Mouse (Mus musculus) neural tube, embryonic 11.5 days (tissue): Measurements from ENCODE around the gene Esyt3. TPM values are rescaled to one million over a fixed set of nuclear protein-coding genes. Genes with fewer than 3 reads are reported as not detected.

Experiments used
- ATAC-seq: fragments of 200-750 bp; cut with Nextera tagmentation; 2 replicates; pipeline ENCODE4 v1.8.0; 2017; ENCODE audit warnings: moderate number of reproducible peaks, mild to moderate bottlenecking, moderate TSS enrichment, moderate library complexity; ENCODE audit not compliant: insufficient read depth, low FRiP score, low TSS enrichment
- DNase-seq: peaks from one replicate; pipeline ENCODE4 v3.0.0-alpha.2; 2015; ENCODE audit warnings: low spot score
- H3K27ac ChIP-seq: fragments of 300-500 bp; sonication (generic); 2 replicates; pipeline ENCODE4 v1.5.1; 2014; ENCODE audit warnings: low read depth, mild to moderate bottlenecking, low read length
- H3K27me3 ChIP-seq: fragments of 300-500 bp; sonication (generic); 2 replicates; pipeline ENCODE4 v1.6.1; 2014; ENCODE audit warnings: mild to moderate bottlenecking, low read length, mixed read lengths; ENCODE audit not compliant: control insufficient read depth, insufficient read depth
- H3K36me3 ChIP-seq: fragments of 300-500 bp; sonication (generic); 2 replicates; pipeline ENCODE4 v1.6.1; 2014; ENCODE audit warnings: mild to moderate bottlenecking, low read length, moderate library complexity, mixed read lengths; ENCODE audit not compliant: control insufficient read depth, insufficient read depth
- H3K4me1 ChIP-seq: fragments of 300-500 bp; sonication (generic); 2 replicates; pipeline ENCODE4 v1.6.1; 2014; ENCODE audit warnings: low read length, mixed read lengths; ENCODE audit not compliant: control insufficient read depth, insufficient read depth
- H3K4me2 ChIP-seq: fragments of 300-500 bp; sonication (generic); 2 replicates; pipeline ENCODE4 v1.6.1; 2014; ENCODE audit warnings: low read depth, mild to moderate bottlenecking, moderate library complexity
- H3K4me3 ChIP-seq: fragments of 300-500 bp; sonication (generic); 2 replicates; pipeline ENCODE4 v1.5.1; 2014; ENCODE audit warnings: low read depth, low read length
- H3K9ac ChIP-seq: fragments of 300-500 bp; sonication (generic); 2 replicates; pipeline ENCODE4 v1.6.1; 2014; ENCODE audit warnings: mild to moderate bottlenecking, low read length
- H3K9me3 ChIP-seq: fragments of 300-500 bp; sonication (generic); 2 replicates; pipeline ENCODE4 v1.6.1; 2016; ENCODE audit warnings: low read length; ENCODE audit not compliant: control insufficient read depth
- WGBS: fragments of 180-500 bp; shearing (Covaris S2); extraction: QIAGEN DNeasy Blood & Tissue Kit; methylation state at CpG from one replicate; pipeline ENCODE4 v1.1.7; 2014; 5-methylcytosine and 5-hydroxymethylcytosine counted together
- polyA plus RNA-seq: library from polyadenylated mRNA; unstranded; fragments of >200 nt; fragmentation: Nextera tagmentation; extraction: Ambion mirVana; gene quantifications from 2 replicates; pipeline ENCODE4 v1.2.1, GENCODE M21; 2014

Gene Esyt3
- polyA plus RNA-seq, 1 experiment from 2014 or later = 0.15 TPM

DNA sequence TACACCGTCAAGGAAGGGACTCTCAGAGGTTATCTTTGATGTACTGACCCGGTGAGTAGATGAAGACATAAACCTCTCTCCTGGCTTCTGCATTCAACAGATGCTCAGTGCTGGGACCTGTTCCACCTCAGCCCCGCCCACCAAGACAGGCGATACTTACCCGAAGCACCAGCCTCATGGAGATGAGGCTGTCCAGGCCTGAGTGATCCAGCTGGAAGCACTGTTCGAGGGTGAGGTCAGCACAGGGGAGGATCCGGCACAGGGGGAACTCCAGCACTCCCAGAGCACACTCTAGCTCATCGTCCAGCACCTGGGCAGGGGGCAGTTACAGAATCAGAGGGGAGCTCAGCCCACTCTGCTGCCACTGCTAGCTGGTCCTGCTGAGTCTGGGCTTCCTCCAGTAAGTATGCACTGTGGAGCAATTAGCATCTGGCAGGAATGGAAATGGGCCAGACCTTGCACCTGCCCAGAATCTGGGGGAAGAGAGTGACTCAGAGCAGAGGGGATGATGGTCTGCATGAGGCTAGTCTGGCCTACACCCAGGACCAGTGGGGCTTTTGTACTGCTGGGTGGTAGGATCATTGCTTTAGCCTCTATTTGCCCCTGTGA, 38.9 kb downstream of the Esyt3 start:
- H3K4me3 ChIP-seq = no peak overlapping the region
- H3K4me2 ChIP-seq = no peak overlapping the region
- no peaks in the 10 kb centered on the region for H3K9me3 ChIP-seq
- DNase-seq (no peak), ATAC-seq (no peak)
- H3K9ac ChIP-seq = no peak overlapping the region
- H3K4me1 ChIP-seq = no peaks in the 10 kb centered on the region
- H3K27me3 ChIP-seq = no peaks in the 10 kb centered on the region
- no peak overlapping the region for H3K27ac ChIP-seq
- H3K36me3 ChIP-seq = no peaks in the 10 kb centered on the region
- 67% methylated on average over 8 of the region's 8 CpGs for WGBS

GRCm38 (mm10) chr9:99306226-99306625, 52.1 kb downstream of the Esyt3 start:
- no peaks in the 10 kb centered on the region; the same call in 1 of the 2 replicates for H3K36me3 ChIP-seq
- no peak overlapping the region for H3K27ac ChIP-seq
- no peak for ATAC-seq
- no peak overlapping the region for H3K4me3 ChIP-seq
- no peak for DNase-seq
- H3K4me2 ChIP-seq = no peak overlapping the region
- 85% methylated on average over 6 of the region's 6 CpGs for WGBS
- H3K9me3 ChIP-seq = no peaks in the 10 kb centered on the region
- H3K9ac ChIP-seq = no peak overlapping the region
- H3K4me1 ChIP-seq = no peaks in the 10 kb centered on the region
- H3K27me3 ChIP-seq = no peaks in the 10 kb centered on the region

DNA sequence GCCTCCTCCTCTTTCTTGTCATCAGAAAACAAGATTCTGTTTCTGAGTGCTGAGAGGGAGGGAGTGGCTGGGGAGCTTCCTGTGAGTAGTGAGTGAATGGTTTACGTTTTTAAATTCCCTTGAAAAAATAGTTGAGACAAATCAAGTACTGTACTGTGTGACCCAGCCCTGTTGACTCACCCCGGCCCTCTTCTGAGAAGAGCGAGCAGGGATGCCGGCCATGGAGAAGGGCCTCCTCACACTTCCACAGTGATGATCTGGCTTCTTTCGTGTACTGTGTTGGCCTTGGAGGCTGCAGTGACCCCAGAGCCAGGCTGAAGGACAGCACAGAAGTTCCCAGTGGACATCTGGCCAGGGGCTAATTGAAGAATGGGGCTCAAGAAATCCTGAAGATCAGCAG, 54.1 kb downstream of the Esyt3 start:
- WGBS = 93% methylated on average over 5 of the region's 5 CpGs
- ATAC-seq (no peak), DNase-seq (no peak)
- no peak overlapping the region for H3K9ac ChIP-seq
- no peak overlapping the region for H3K27ac ChIP-seq
- no peak overlapping the region for H3K4me2 ChIP-seq
- H3K4me1 ChIP-seq = no peaks in the 10 kb centered on the region
- H3K27me3 ChIP-seq = no peaks in the 10 kb centered on the region
- no peak overlapping the region for H3K4me3 ChIP-seq
- H3K9me3 ChIP-seq = no peaks in the 10 kb centered on the region
- no peaks in the 10 kb centered on the region; the same call in 1 of the 2 replicates for H3K36me3 ChIP-seq

Other genes with a start within 250 kb of the Esyt3 start
- gene Pik3cb, start 217.9 kb downstream of the Esyt3 start, polyA plus RNA-seq = 1.4 and 1.8 TPM in 2 replicates
- not detected in 2 replicates for gene Faiml, start 121.3 kb downstream of the Esyt3 start, polyA plus RNA-seq
- gene Cep70, start 115.2 kb downstream of the Esyt3 start, polyA plus RNA-seq = 43.7 and 46.7 TPM in 2 replicates
- 16.3 and 17.5 TPM in 2 replicates for gene Mras, start 78.8 kb upstream of the Esyt3 start, polyA plus RNA-seq
- not detected in 2 replicates for gene Nme9, start 92.9 kb upstream of the Esyt3 start, polyA plus RNA-seq
- gene Armc8, start 210.3 kb upstream of the Esyt3 start, polyA plus RNA-seq = 39.4 and 41.7 TPM in 2 replicates
- gene Dbr1, start 217.2 kb upstream of the Esyt3 start, polyA plus RNA-seq = 31.1 and 35.2 TPM in 2 replicates